35 mouse cellular contexts compared by ENCODE assay signal in the genomic region with DNA sequence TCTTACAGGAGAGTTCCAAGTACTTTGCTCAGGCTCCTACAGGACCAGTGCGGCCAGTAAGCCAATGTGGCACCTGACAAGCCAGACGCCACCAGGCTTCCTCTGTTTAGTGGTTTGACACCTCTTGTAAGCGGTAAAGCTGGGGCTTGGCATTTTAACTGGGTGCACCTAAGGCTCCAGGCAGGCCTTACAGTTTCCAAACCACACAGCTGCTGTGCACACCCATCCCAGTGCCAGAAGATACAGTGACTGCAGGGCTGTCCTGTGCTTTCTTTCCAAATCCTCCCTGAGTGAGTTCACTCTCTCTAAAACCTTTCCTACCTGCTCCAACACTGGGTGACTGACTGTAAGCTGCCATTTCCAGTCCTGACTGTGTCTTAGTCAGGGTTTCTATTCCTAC. TPM values are rescaled to one million over a fixed set of nuclear protein-coding genes. Genes with fewer than 3 reads are reported as not detected.
"Had no signal": no experiment of that assay in that cellular context is flagged by ENCODE, and none has a peak within 500 bp of the region (broad histone marks: within the 10 kb centered on the region; RNA-seq: fewer than 3 reads in every experiment).

No protein-coding gene starts in this region.

- H3K4me1 ChIP-seq: heart, embryonic 10.5 days; heart, embryonic 12.5 days; hindbrain, embryonic 12.5 days; hindbrain, embryonic 15.5 days; intestine, embryonic 15.5 days; limb, embryonic 10.5 days; limb, embryonic 12.5 days; liver, embryonic 15.5 days had no signal

- H3K27me3 ChIP-seq: heart, embryonic 12.5 days; hindbrain, embryonic 12.5 days; hindbrain, embryonic 15.5 days; intestine, embryonic 15.5 days; limb, embryonic 12.5 days; liver, embryonic 13.5 days; liver, embryonic 15.5 days had no signal

- DNase-seq: gastrocnemius, postnatal 14 days; gastrocnemius, postnatal 36 days; heart, adult 18-20 months; heart, postnatal 10 days; kidney, adult 18-20 months; kidney, adult 8-10 months; kidney, postnatal 10 days; kidney, postnatal 25 days; kidney, postnatal 4 days; liver; liver, embryonic 13.5 days had no signal

- ATAC-seq: hindbrain, postnatal 0 days; inflammation-experienced regulatory T-cells, adult 6 months; intestine, embryonic 15.5 days; intestine, postnatal 0 days had no signal

- H3K9ac ChIP-seq: heart, embryonic 12.5 days; hindbrain, embryonic 12.5 days; hindbrain, embryonic 15.5 days; intestine, embryonic 15.5 days; limb, embryonic 12.5 days; liver, embryonic 13.5 days; liver, embryonic 15.5 days had no signal

- H3K36me3 ChIP-seq: liver, embryonic 13.5 days had no signal

- H3K4me2 ChIP-seq: heart, embryonic 12.5 days; hindbrain, embryonic 12.5 days; hindbrain, embryonic 15.5 days; intestine, embryonic 15.5 days; limb, embryonic 12.5 days; liver, embryonic 11.5 days; liver, embryonic 13.5 days; liver, embryonic 15.5 days had no signal

- H3K9me3 ChIP-seq: heart, embryonic 10.5 days; hindbrain, embryonic 12.5 days; hindbrain, embryonic 15.5 days; intestine, embryonic 15.5 days; limb, embryonic 10.5 days; limb, embryonic 12.5 days; liver, embryonic 13.5 days; liver, embryonic 15.5 days had no signal

- H3K4me3 ChIP-seq: heart, embryonic 10.5 days; heart, embryonic 12.5 days; hindbrain, embryonic 12.5 days; hindbrain, embryonic 15.5 days; intestine, embryonic 15.5 days; layer of hippocampus, adult 2 months; left cerebral cortex, adult 2 months; limb, embryonic 10.5 days; limb, embryonic 12.5 days; liver, embryonic 13.5 days; liver, embryonic 15.5 days had no signal

- H3K27ac ChIP-seq: heart, embryonic 10.5 days; hindbrain, embryonic 12.5 days; hindbrain, embryonic 15.5 days; hindbrain, postnatal 0 days; intestine, embryonic 15.5 days; layer of hippocampus, adult 2 months; left cerebral cortex, adult 2 months; limb, embryonic 10.5 days; limb, embryonic 12.5 days; liver, embryonic 13.5 days; liver, embryonic 15.5 days had no signal

RNA-seq across cellular contexts. Expression of a gene that starts 28.5 kb away (rescaled TPM):
- total RNA-seq: gastrocnemius, adult 18-20 months; gastrocnemius, adult 8-10 months; gastrocnemius, postnatal 14 days; gastrocnemius, postnatal 36 days; granulocyte monocyte progenitor cell, adult 5-6 weeks; heart, adult 18-20 months; heart, adult 8-10 months; heart, postnatal 25 days; hematopoietic stem cell, adult 5-6 weeks had no signal
- polyA plus RNA-seq: heart, embryonic 10.5 days; heart, embryonic 12.5 days; heart, embryonic 14.5 days; heart, embryonic 16.5 days; hindbrain, embryonic 12.5 days; inflammation-experienced regulatory T-cells, adult 6 months; intestine, embryonic 15.5 days; intestine, postnatal 0 days; kidney, embryonic 14.5 days; kidney, embryonic 16.5 days; limb, embryonic 10.5 days; limb, embryonic 12.5 days; liver, embryonic 11.5 days; liver, embryonic 13.5 days; liver, embryonic 15.5 days had no signal
